Mouse (Mus musculus) megakaryocyte, embryonic 14.5 days (primary cell): ENCODE results near the gene Relt. TPM values are rescaled to one million over a fixed set of nuclear protein-coding genes. Genes with fewer than 3 reads are reported as not detected.
A peak's percentile ranks its signal among the peaks of the same experiment; 100 is the strongest.

Experiments
- H3K27me3 ChIP-seq: replicated peaks from 2 replicates; pipeline ENCODE3; 2012; ENCODE audit warnings: inconsistent platforms
- H3K36me3 ChIP-seq: replicated peaks from 2 replicates; pipeline ENCODE3; 2012; ENCODE audit warnings: low read length, inconsistent platforms, mixed read lengths
- H3K4me1 ChIP-seq: 2 replicates; pipeline ENCODE4 v1.6.1; 2012; ENCODE audit warnings: inconsistent platforms
- H3K4me3 ChIP-seq: replicated peaks from 2 replicates; pipeline ENCODE3; 2012; ENCODE audit warnings: moderate library complexity, mild to moderate bottlenecking, inconsistent platforms
- H3K9me3 ChIP-seq: 2 replicates; pipeline ENCODE4 v1.6.1; 2012; ENCODE audit warnings: inconsistent platforms
- FLI1 ChIP-seq: IDR thresholded peaks from 2 replicates; pipeline ENCODE4 v1.6.1; 2012; ENCODE audit warnings: low read length, inconsistent platforms, mixed read lengths
- GATA1 ChIP-seq: IDR thresholded peaks from 3 replicates; pipeline ENCODE4 v1.6.1; 2012; ENCODE audit warnings: mixed read lengths, low read length, inconsistent platforms, borderline replicate concordance
- polyA plus RNA-seq: library from polyadenylated mRNA; stranded (reverse); fragments of >175 nt; gene quantifications from 2 replicates; pipeline ENCODE4 v1.2.3, GENCODE M21; 2012; ENCODE audit warnings: low replicate concordance; ENCODE audit not compliant: insufficient read depth

The Relt gene
- polyA plus RNA-seq, 1 experiment: 15.3 TPM

- Histone ChIP-seq H3K4me3 (peak overlapping the region; percentile 23), H3K36me3 (no peaks in the 10 kb centered on the region), H3K27me3 (peaks cover 14% of the 10 kb centered on the region), H3K4me1 (peaks cover 21% of the 10 kb centered on the region), H3K9me3 (no peaks in the 10 kb centered on the region)
- TF ChIP-seq GATA1: no peak
- TF ChIP-seq FLI1: no peak
Measured at GRCm38 (mm10) chr7:100902451-100903137, 39.3 kb upstream of the Relt start.

GRCm38 (mm10) chr7:100897828-100898227 lies 34.6 kb upstream of the Relt start:
- Histone ChIP-seq H3K27me3 (peaks cover 60% of the 10 kb centered on the region), H3K9me3 (no peaks in the 10 kb centered on the region), H3K36me3 (no peaks in the 10 kb centered on the region), H3K4me1 (peaks cover 14% of the 10 kb centered on the region), H3K4me3 (no peak overlapping the region)
- TF ChIP-seq GATA1: no peak
- TF ChIP-seq FLI1: no peak

GRCm38 (mm10) chr7:100894833-100895226 lies 31.6 kb upstream of the Relt start:
- Histone ChIP-seq H3K27me3 (peaks cover 73% of the 10 kb centered on the region), H3K36me3 (no peaks in the 10 kb centered on the region), H3K4me1 (peaks cover 8% of the 10 kb centered on the region), H3K4me3 (peak overlapping the region; percentile 72), H3K9me3 (no peaks in the 10 kb centered on the region)
- TF ChIP-seq FLI1 (no peak), GATA1 (no peak)

GRCm38 (mm10) chr7:100894057-100894832 lies 31.0 kb upstream of the Relt start:
- no peaks in the 10 kb centered on the region for H3K36me3 ChIP-seq
- H3K4me1 ChIP-seq: peaks cover 8% of the 10 kb centered on the region
- TF ChIP-seq GATA1: no peak
- no peak for TF ChIP-seq FLI1
- no peaks in the 10 kb centered on the region for H3K9me3 ChIP-seq
- H3K4me3 ChIP-seq: peak overlapping the region; percentile 72
- peaks cover 78% of the 10 kb centered on the region for H3K27me3 ChIP-seq

- peaks cover 8% of the 10 kb centered on the region for H3K4me1 ChIP-seq
- H3K36me3 ChIP-seq: no peaks in the 10 kb centered on the region
- H3K27me3 ChIP-seq: peaks cover 86% of the 10 kb centered on the region
- TF ChIP-seq GATA1 (no peak), FLI1 (no peak)
- H3K4me3 ChIP-seq: no peak overlapping the region
- no peaks in the 10 kb centered on the region for H3K9me3 ChIP-seq
Measured at GRCm38 (mm10) chr7:100893249-100894056, 30.2 kb upstream of the Relt start.

GRCm38 (mm10) chr7:100886535-100886934 lies 23.3 kb upstream of the Relt start:
- Histone ChIP-seq H3K4me1 (peaks cover 8% of the 10 kb centered on the region; the same call in 1 of the 2 replicates), H3K36me3 (no peaks in the 10 kb centered on the region)
- no peak for TF ChIP-seq FLI1
- no peak for TF ChIP-seq GATA1

GRCm38 (mm10) chr7:100884460-100884859 lies 21.2 kb upstream of the Relt start:
- Histone ChIP-seq H3K9me3 (no peaks in the 10 kb centered on the region), H3K4me1 (peaks cover 15% of the 10 kb centered on the region), H3K4me3 (no peak overlapping the region), H3K27me3 (peaks cover 53% of the 10 kb centered on the region), H3K36me3 (no peaks in the 10 kb centered on the region)
- TF ChIP-seq FLI1 (no peak), GATA1 (no peak)

More at GRCm38 (mm10) chr7:100886535-100886934, 23.3 kb upstream of the Relt start:
- Histone ChIP-seq H3K9me3 (no peaks in the 10 kb centered on the region), H3K4me3 (no peak overlapping the region), H3K27me3 (peaks cover 60% of the 10 kb centered on the region)

- no peaks in the 10 kb centered on the region for H3K36me3 ChIP-seq
- TF ChIP-seq GATA1 (no peak), FLI1 (no peak)
Measured at GRCm38 (mm10) chr7:100881950-100882349, 18.7 kb upstream of the Relt start.

GRCm38 (mm10) chr7:100881531-100881930 lies 18.3 kb upstream of the Relt start:
- TF ChIP-seq FLI1: no peak
- no peak for TF ChIP-seq GATA1
- Histone ChIP-seq H3K4me1 (peaks cover 21% of the 10 kb centered on the region), H3K36me3 (no peaks in the 10 kb centered on the region), H3K9me3 (no peaks in the 10 kb centered on the region), H3K4me3 (no peak overlapping the region), H3K27me3 (peaks cover 36% of the 10 kb centered on the region)

More at GRCm38 (mm10) chr7:100881950-100882349, 18.7 kb upstream of the Relt start:
- no peaks in the 10 kb centered on the region for H3K9me3 ChIP-seq
- H3K4me3 ChIP-seq: no peak overlapping the region
- H3K4me1 ChIP-seq: peaks cover 18% of the 10 kb centered on the region
- peaks cover 36% of the 10 kb centered on the region for H3K27me3 ChIP-seq
